Mouse (Mus musculus): ENCODE data around the gene Cdkn3. TPM values are rescaled to one million over a fixed set of nuclear protein-coding genes. Genes with fewer than 3 reads are reported as not detected.

Cdkn3 gene
- polyA plus RNA-seq, 1 experiment from 2014 or later = 5.2 TPM

- DNase-seq (ENCODE audit: low spot score) (no peak), ATAC-seq (no peak)
- no peaks in the 10 kb centered on the region for H3K36me3 ChIP-seq (ENCODE audit: insufficient read depth, low read length)
- no peak overlapping the region for H3K9ac ChIP-seq (replicated peaks; ENCODE audit: low read depth)
- no peaks in the 10 kb centered on the region for H3K4me1 ChIP-seq (ENCODE audit: insufficient read depth, low read depth, low read length)
- H3K9me3 ChIP-seq (ENCODE audit: low read length) = no peaks in the 10 kb centered on the region
- no peaks in the 10 kb centered on the region for H3K27me3 ChIP-seq (replicated peaks; ENCODE audit: insufficient read depth, low read length)
- no peak overlapping the region for H3K27ac ChIP-seq (ENCODE audit: low read length)
- 62% methylated on average over 4 of the region's 4 CpGs for WGBS
- no peak overlapping the region for H3K4me2 ChIP-seq (replicated peaks; ENCODE audit: low read depth, low read length)
- TF ChIP-seq CTCF (IDR thresholded peaks at IDR 0.05) = no peak
- TF ChIP-seq EP300 (IDR thresholded peaks at IDR 0.05) = no peak
- no peak overlapping the region for H3K4me3 ChIP-seq (ENCODE audit: low read depth, low read length)
These were observed 42.9 kb downstream of the Cdkn3 start for GRCm38 (mm10) chr14:46803259-46803658.

- Histone ChIP-seq H3K4me3 (ENCODE audit: low read depth, low read length) (no peak overlapping the region), H3K9ac (replicated peaks; ENCODE audit: low read depth) (no peak overlapping the region), H3K9me3 (ENCODE audit: low read length) (no peaks in the 10 kb centered on the region), H3K4me1 (ENCODE audit: insufficient read depth, low read depth, low read length) (no peaks in the 10 kb centered on the region), H3K36me3 (ENCODE audit: insufficient read depth, low read length) (no peaks in the 10 kb centered on the region), H3K27ac (ENCODE audit: low read length) (no peak overlapping the region), H3K4me2 (replicated peaks; ENCODE audit: low read depth, low read length) (no peak overlapping the region), H3K27me3 (replicated peaks; ENCODE audit: insufficient read depth, low read length) (no peaks in the 10 kb centered on the region)
- whole genome bisulfite sequencing = 75% methylated on average over 1 of the region's 1 CpGs
- ATAC-seq = peak; percentile 62
- DNase-seq (ENCODE audit: low spot score) = no peak
- TF ChIP-seq EP300 (IDR thresholded peaks at IDR 0.05) (no peak), CTCF (IDR thresholded peaks at IDR 0.05) (no peak)
These were observed 43.5 kb downstream of the Cdkn3 start for GRCm38 (mm10) chr14:46803791-46804190.

- WGBS = 77% methylated on average over 5 of the region's 5 CpGs
- TF ChIP-seq CTCF (IDR thresholded peaks at IDR 0.05) (no peak), EP300 (IDR thresholded peaks at IDR 0.05) (no peak)
- Histone ChIP-seq H3K27ac (ENCODE audit: low read length) (no peak overlapping the region), H3K9me3 (ENCODE audit: low read length) (no peaks in the 10 kb centered on the region), H3K27me3 (replicated peaks; ENCODE audit: insufficient read depth, low read length) (no peaks in the 10 kb centered on the region), H3K4me3 (ENCODE audit: low read depth, low read length) (no peak overlapping the region), H3K4me2 (replicated peaks; ENCODE audit: low read depth, low read length) (no peak overlapping the region), H3K36me3 (ENCODE audit: insufficient read depth, low read length) (peaks cover 7% of the 10 kb centered on the region; the same call in 1 of the 2 replicates), H3K9ac (replicated peaks; ENCODE audit: low read depth) (no peak overlapping the region), H3K4me1 (ENCODE audit: insufficient read depth, low read depth, low read length) (no peaks in the 10 kb centered on the region)
- ATAC-seq = no peak
- DNase-seq (ENCODE audit: low spot score) = no peak
These were observed 45.8 kb downstream of the Cdkn3 start for GRCm38 (mm10) chr14:46806186-46806585.

GRCm38 (mm10) chr14:46807927-46808326, 47.6 kb downstream of the Cdkn3 start:
- ATAC-seq (no peak), DNase-seq (ENCODE audit: low spot score) (no peak)
- Histone ChIP-seq H3K36me3 (ENCODE audit: insufficient read depth, low read length) (peaks cover 7% of the 10 kb centered on the region), H3K27me3 (replicated peaks; ENCODE audit: insufficient read depth, low read length) (no peaks in the 10 kb centered on the region), H3K9me3 (ENCODE audit: low read length) (no peaks in the 10 kb centered on the region), H3K9ac (replicated peaks; ENCODE audit: low read depth) (no peak overlapping the region), H3K27ac (ENCODE audit: low read length) (no peak overlapping the region), H3K4me1 (ENCODE audit: insufficient read depth, low read depth, low read length) (no peaks in the 10 kb centered on the region), H3K4me3 (ENCODE audit: low read depth, low read length) (no peak overlapping the region), H3K4me2 (replicated peaks; ENCODE audit: low read depth, low read length) (no peak overlapping the region)
- 75% methylated on average over 3 of the region's 3 CpGs for WGBS
- TF ChIP-seq CTCF (IDR thresholded peaks at IDR 0.05) (no peak), EP300 (IDR thresholded peaks at IDR 0.05) (no peak)

- Histone ChIP-seq H3K27ac (ENCODE audit: low read length) (no peak overlapping the region), H3K27me3 (replicated peaks; ENCODE audit: insufficient read depth, low read length) (no peaks in the 10 kb centered on the region), H3K36me3 (ENCODE audit: insufficient read depth, low read length) (peaks cover 7% of the 10 kb centered on the region; the same call in 1 of the 2 replicates), H3K9ac (replicated peaks; ENCODE audit: low read depth) (no peak overlapping the region), H3K4me1 (ENCODE audit: insufficient read depth, low read depth, low read length) (peaks cover 4% of the 10 kb centered on the region; the same call in 1 of the 2 replicates), H3K9me3 (ENCODE audit: low read length) (no peaks in the 10 kb centered on the region), H3K4me3 (ENCODE audit: low read depth, low read length) (no peak overlapping the region), H3K4me2 (replicated peaks; ENCODE audit: low read depth, low read length) (no peak overlapping the region)
- no peak for DNase-seq (ENCODE audit: low spot score)
- TF ChIP-seq CTCF (IDR thresholded peaks at IDR 0.05) = no peak
- TF ChIP-seq EP300 (IDR thresholded peaks at IDR 0.05) = no peak
- 90% methylated on average over 6 of the region's 6 CpGs for WGBS
- ATAC-seq = no peak
These were observed 55.3 kb downstream of the Cdkn3 start for GRCm38 (mm10) chr14:46815640-46816039.

- no peak overlapping the region for H3K4me2 ChIP-seq (replicated peaks; ENCODE audit: low read depth, low read length)
- no peak overlapping the region for H3K9ac ChIP-seq (replicated peaks; ENCODE audit: low read depth)
- H3K27ac ChIP-seq (ENCODE audit: low read length) = no peak overlapping the region
- no peaks in the 10 kb centered on the region for H3K27me3 ChIP-seq (replicated peaks; ENCODE audit: insufficient read depth, low read length)
- peaks cover 7% of the 10 kb centered on the region; the same call in 1 of the 2 replicates for H3K36me3 ChIP-seq (ENCODE audit: insufficient read depth, low read length)
- no peak for TF ChIP-seq CTCF (IDR thresholded peaks at IDR 0.05)
- TF ChIP-seq EP300 (IDR thresholded peaks at IDR 0.05) = no peak
- WGBS = 95% methylated on average over 8 of the region's 8 CpGs
- peaks cover 4% of the 10 kb centered on the region; the same call in 1 of the 2 replicates for H3K4me1 ChIP-seq (ENCODE audit: insufficient read depth, low read depth, low read length)
- DNase-seq (ENCODE audit: low spot score) (no peak), ATAC-seq (no peak)
- H3K4me3 ChIP-seq (ENCODE audit: low read depth, low read length) = no peak overlapping the region
- no peaks in the 10 kb centered on the region for H3K9me3 ChIP-seq (ENCODE audit: low read length)
These were observed 56.7 kb downstream of the Cdkn3 start for GRCm38 (mm10) chr14:46816916-46817622.

All from lung, postnatal 0 days (tissue).